Mouse (Mus musculus) kidney, embryonic 14.5 days (tissue): ENCODE measurements around the gene Telo2. TPM values are rescaled to one million over a fixed set of nuclear protein-coding genes. Genes with fewer than 3 reads are reported as not detected.

Experiments
- ATAC-seq: fragments of 200-750 bp; cut with Nextera tagmentation; 2 replicates; pipeline ENCODE4 v1.8.0; 2017; ENCODE audit warnings: moderate number of reproducible peaks, mild to moderate bottlenecking, moderate TSS enrichment, moderate library complexity; ENCODE audit not compliant: low FRiP score, low TSS enrichment
- H3K27ac ChIP-seq: fragments of 300-500 bp; sonication (generic); 2 replicates; pipeline ENCODE4 v1.5.1; 2014; ENCODE audit warnings: low read depth, mild to moderate bottlenecking, low read length, moderate library complexity, mixed read lengths
- H3K27me3 ChIP-seq: fragments of 300-500 bp; sonication (generic); 2 replicates; pipeline ENCODE4 v1.6.1; 2014; ENCODE audit warnings: mild to moderate bottlenecking, low read length; ENCODE audit not compliant: control insufficient read depth, insufficient read depth
- H3K36me3 ChIP-seq: fragments of 300-500 bp; sonication (generic); 2 replicates; pipeline ENCODE4 v1.6.1; 2014; ENCODE audit warnings: low read length, mixed read lengths; ENCODE audit not compliant: control insufficient read depth, insufficient read depth
- H3K4me1 ChIP-seq: fragments of 300-500 bp; sonication (generic); 2 replicates; pipeline ENCODE4 v1.6.1; 2014; ENCODE audit warnings: low read length, mixed read lengths; ENCODE audit not compliant: control insufficient read depth, insufficient read depth
- H3K4me2 ChIP-seq: fragments of 300-500 bp; sonication (generic); replicated peaks from 2 replicates; pipeline ENCODE4 v1.6.1; 2014; ENCODE audit warnings: low read depth, mild to moderate bottlenecking, low read length
- H3K4me3 ChIP-seq: fragments of 300-500 bp; sonication (generic); 2 replicates; pipeline ENCODE4 v1.5.1; 2014; ENCODE audit warnings: mild to moderate bottlenecking, low read length
- H3K9ac ChIP-seq: fragments of 300-500 bp; sonication (generic); 2 replicates; pipeline ENCODE4 v1.6.1; 2014; ENCODE audit warnings: low read depth, mild to moderate bottlenecking, low read length, moderate library complexity
- H3K9me3 ChIP-seq: fragments of 300-500 bp; sonication (generic); 2 replicates; pipeline ENCODE4 v1.6.1; 2016; ENCODE audit warnings: low read length; ENCODE audit not compliant: control insufficient read depth
- WGBS: fragments of 180-500 bp; shearing (Covaris S2); extraction: QIAGEN DNeasy Blood & Tissue Kit; methylation state at CpG from one replicate; pipeline ENCODE4 v1.1.7; 2014; 5-methylcytosine and 5-hydroxymethylcytosine counted together
- polyA plus RNA-seq: library from polyadenylated mRNA; unstranded; fragments of >200 nt; fragmentation: Nextera tagmentation; extraction: Ambion mirVana; gene quantifications from 2 replicates; pipeline ENCODE4 v1.2.1, GENCODE M21; 2014

Telo2 gene
- polyA plus RNA-seq, 1 experiment from 2014 or later: 44.8 TPM

- WGBS: 75% methylated on average over 13 of the region's 13 CpGs
- Histone ChIP-seq H3K27me3 (no peaks in the 10 kb centered on the region), H3K4me2 (peak overlapping the region; percentile 6), H3K9ac (no peak overlapping the region; the same call in 1 of the 2 replicates), H3K4me1 (peaks cover 19% of the 10 kb centered on the region), H3K9me3 (no peaks in the 10 kb centered on the region), H3K4me3 (no peak overlapping the region), H3K36me3 (peaks cover 3% of the 10 kb centered on the region; the same call in 1 of the 2 replicates), H3K27ac (peak overlapping the region; percentile 59; the same call in 1 of the 2 replicates)
- no peak; the same call in 1 of the 2 replicates for ATAC-seq
Observed at GRCm38 (mm10) chr17:25077771-25078372, 37.9 kb downstream of the Telo2 start.

GRCm38 (mm10) chr17:25076906-25077305 lies 38.9 kb downstream of the Telo2 start:
- Histone ChIP-seq H3K27me3 (no peaks in the 10 kb centered on the region), H3K4me3 (no peak overlapping the region), H3K9ac (no peak overlapping the region), H3K27ac (no peak overlapping the region), H3K9me3 (no peaks in the 10 kb centered on the region), H3K4me1 (peaks cover 11% of the 10 kb centered on the region; the same call in 1 of the 2 replicates), H3K36me3 (peaks cover 3% of the 10 kb centered on the region; the same call in 1 of the 2 replicates), H3K4me2 (no peak overlapping the region)
- no peak for ATAC-seq
- 91% methylated on average over 4 of the region's 4 CpGs for WGBS

GRCm38 (mm10) chr17:25068690-25069089 lies 47.1 kb downstream of the Telo2 start:
- Histone ChIP-seq H3K27ac (no peak overlapping the region), H3K4me3 (no peak overlapping the region), H3K4me1 (no peaks in the 10 kb centered on the region), H3K36me3 (peaks cover 28% of the 10 kb centered on the region; the same call in 1 of the 2 replicates), H3K4me2 (no peak overlapping the region), H3K9me3 (no peaks in the 10 kb centered on the region), H3K27me3 (no peaks in the 10 kb centered on the region), H3K9ac (no peak overlapping the region)
- WGBS: 68% methylated on average over 2 of the region's 2 CpGs
- no peak for ATAC-seq

GRCm38 (mm10) chr17:25067442-25067851 lies 48.3 kb downstream of the Telo2 start:
- Histone ChIP-seq H3K27me3 (no peaks in the 10 kb centered on the region), H3K9ac (no peak overlapping the region), H3K4me2 (no peak overlapping the region), H3K9me3 (no peaks in the 10 kb centered on the region), H3K4me3 (no peak overlapping the region), H3K27ac (no peak overlapping the region), H3K4me1 (no peaks in the 10 kb centered on the region), H3K36me3 (peaks cover 25% of the 10 kb centered on the region; the same call in 1 of the 2 replicates)
- WGBS: 76% methylated on average over 8 of the region's 8 CpGs
- no peak for ATAC-seq

- Histone ChIP-seq H3K9ac (no peak overlapping the region), H3K4me1 (no peaks in the 10 kb centered on the region), H3K36me3 (peaks cover 32% of the 10 kb centered on the region; the same call in 1 of the 2 replicates), H3K27ac (0 out of 2 replicates have a peak overlapping the region, but pooled peaks have one; percentile 65), H3K27me3 (no peaks in the 10 kb centered on the region), H3K4me3 (no peak overlapping the region), H3K9me3 (no peaks in the 10 kb centered on the region), H3K4me2 (no peak overlapping the region)
- ATAC-seq: no peak
- WGBS: 98% methylated on average over 7 of the region's 7 CpGs
Observed at GRCm38 (mm10) chr17:25066595-25066994, 49.2 kb downstream of the Telo2 start.

- 80% methylated on average over 3 of the region's 3 CpGs for WGBS
- Histone ChIP-seq H3K4me3 (no peak overlapping the region), H3K9ac (no peak overlapping the region), H3K27ac (0 out of 2 replicates have a peak overlapping the region, but pooled peaks have one; percentile 47), H3K36me3 (peaks cover 35% of the 10 kb centered on the region; the same call in 1 of the 2 replicates), H3K9me3 (no peaks in the 10 kb centered on the region), H3K4me2 (no peak overlapping the region), H3K4me1 (no peaks in the 10 kb centered on the region), H3K27me3 (no peaks in the 10 kb centered on the region)
- ATAC-seq: no peak
Observed at GRCm38 (mm10) chr17:25065189-25065588, 50.6 kb downstream of the Telo2 start.

- Histone ChIP-seq H3K4me2 (no peak overlapping the region), H3K27ac (no peak overlapping the region; the same call in 1 of the 2 replicates), H3K36me3 (peaks cover 28% of the 10 kb centered on the region; the same call in 1 of the 2 replicates), H3K27me3 (no peaks in the 10 kb centered on the region), H3K9me3 (no peaks in the 10 kb centered on the region), H3K4me1 (no peaks in the 10 kb centered on the region), H3K9ac (no peak overlapping the region), H3K4me3 (no peak overlapping the region)
- ATAC-seq: no peak
- 75% methylated on average over 9 of the region's 9 CpGs for WGBS
Observed at GRCm38 (mm10) chr17:25064351-25064750, 51.4 kb downstream of the Telo2 start.

GRCm38 (mm10) chr17:25063872-25064271 lies 51.9 kb downstream of the Telo2 start:
- Histone ChIP-seq H3K4me2 (no peak overlapping the region), H3K4me1 (no peaks in the 10 kb centered on the region), H3K9ac (no peak overlapping the region; the same call in 1 of the 2 replicates), H3K27ac (no peak overlapping the region; the same call in 1 of the 2 replicates), H3K27me3 (no peaks in the 10 kb centered on the region), H3K9me3 (no peaks in the 10 kb centered on the region), H3K36me3 (peaks cover 24% of the 10 kb centered on the region; the same call in 1 of the 2 replicates), H3K4me3 (no peak overlapping the region)
- 89% methylated on average over 12 of the region's 12 CpGs for WGBS
- no peak for ATAC-seq

- no peaks in the 10 kb centered on the region for H3K9me3 ChIP-seq
- H3K27me3 ChIP-seq: no peaks in the 10 kb centered on the region
- no peak for ATAC-seq
- no peak overlapping the region for H3K9ac ChIP-seq
- whole genome bisulfite sequencing: 90% methylated on average over 4 of the region's 4 CpGs
- H3K36me3 ChIP-seq: peaks cover 28% of the 10 kb centered on the region
- H3K4me2 ChIP-seq: no peak overlapping the region
- no peak overlapping the region for H3K27ac ChIP-seq
- no peaks in the 10 kb centered on the region for H3K4me1 ChIP-seq
- no peak overlapping the region for H3K4me3 ChIP-seq
Observed at GRCm38 (mm10) chr17:25063261-25063660, 52.5 kb downstream of the Telo2 start.
